Mouse (Mus musculus) megakaryocyte, embryonic 14.5 days (primary cell): ENCODE measurements around the gene Ctnnbip1.

Experiments
- FLI1 ChIP-seq: IDR thresholded peaks from 2 replicates; pipeline ENCODE4 v1.6.1; 2012; ENCODE audit warnings: low read length, inconsistent platforms, mixed read lengths
- GATA1 ChIP-seq: IDR thresholded peaks from 3 replicates; pipeline ENCODE4 v1.6.1; 2012; ENCODE audit warnings: mixed read lengths, low read length, inconsistent platforms, borderline replicate concordance

DNA sequence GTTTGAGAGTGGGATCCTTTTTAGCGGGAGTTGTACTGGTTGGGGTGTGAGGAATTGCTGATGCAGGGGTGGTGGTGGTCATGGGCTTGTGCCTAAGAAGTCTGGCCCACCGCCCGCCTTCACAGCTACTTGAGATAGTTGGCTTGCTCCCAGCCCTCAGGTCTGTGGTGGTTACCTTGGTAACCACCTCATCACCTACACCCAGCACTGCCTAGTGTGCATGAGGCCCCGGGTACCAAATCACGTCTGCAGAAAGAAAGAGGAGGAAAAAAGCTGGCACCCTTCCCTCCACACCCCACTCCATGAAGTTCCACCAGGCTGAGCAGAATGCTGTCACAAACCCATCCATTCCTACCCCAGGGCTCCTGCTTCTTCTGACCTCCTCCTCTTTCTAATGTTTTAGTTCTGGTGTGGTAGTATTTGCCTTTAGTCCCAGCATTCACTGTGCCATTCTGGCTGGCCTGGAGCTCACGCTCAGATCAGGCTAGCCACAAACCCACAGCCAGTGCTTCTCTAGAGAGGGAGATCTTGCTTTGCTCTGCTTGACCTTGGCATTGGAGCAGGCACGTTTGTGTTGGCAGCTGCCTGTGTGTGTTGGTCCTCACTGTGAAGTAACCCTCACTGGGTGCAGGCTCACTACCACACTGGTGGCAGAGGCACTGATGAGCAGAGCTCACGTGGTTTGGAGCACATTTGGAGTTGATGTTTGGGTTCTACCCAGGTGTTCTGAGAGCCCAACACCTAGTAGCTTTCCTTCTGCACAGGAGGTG lies 91.4 kb downstream of the Ctnnbip1 start:
- TF ChIP-seq GATA1 (no peak), FLI1 (no peak)
